Mouse (Mus musculus): Measurements from ENCODE around the gene Ccdc171.
A peak's percentile ranks its signal among the peaks of the same experiment; 100 is the strongest.

DNA sequence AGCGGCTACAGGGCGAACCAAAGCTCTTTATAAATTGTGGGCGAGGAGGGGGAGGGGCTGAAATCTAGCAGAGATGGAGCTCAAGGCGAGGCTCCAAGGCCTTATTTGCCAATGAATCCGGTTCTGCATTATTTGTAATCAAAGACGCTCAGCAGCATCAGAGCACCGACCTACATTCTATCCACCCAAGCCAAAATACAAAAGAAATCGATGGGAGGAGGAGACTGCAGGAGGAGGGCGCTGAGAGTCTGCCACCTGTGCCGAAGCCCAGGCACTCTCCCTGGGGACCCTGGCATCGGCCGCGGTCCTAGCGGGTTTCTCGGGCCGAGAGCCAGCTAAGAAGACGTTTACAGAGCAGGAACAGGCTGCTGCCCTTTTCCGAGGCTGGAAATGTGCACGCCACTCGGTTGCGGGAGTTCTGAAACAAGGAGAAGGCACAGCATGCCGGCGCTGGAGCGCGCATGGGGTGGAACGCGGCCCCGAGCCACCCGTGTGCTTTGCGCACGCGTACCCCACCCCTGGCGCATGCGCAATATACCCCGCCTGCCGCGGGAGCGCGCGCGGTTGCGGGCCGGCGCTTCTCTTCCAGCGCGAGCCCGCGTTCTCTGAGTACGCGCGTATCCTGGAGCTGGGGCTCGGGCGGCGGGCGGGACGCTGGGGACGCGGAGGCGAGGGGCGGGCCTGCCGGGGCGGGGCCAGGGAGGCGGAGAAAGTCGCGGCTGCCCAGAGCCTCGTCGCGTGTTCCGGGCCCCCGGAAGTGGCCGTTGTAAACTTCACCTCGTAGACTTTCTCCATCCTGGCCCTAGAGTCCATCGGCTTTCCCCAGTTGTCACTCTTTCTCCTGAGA, at the start of gene Ccdc171:
- TF ChIP-seq CTCF (IDR thresholded peaks at IDR 0.05): 0 out of 2 replicates have a peak, but pooled peaks have one; percentile 2
- no peak for TF ChIP-seq EP300 (IDR thresholded peaks at IDR 0.05)

All from lung, postnatal 0 days (tissue).